Mouse (Mus musculus) heart, embryonic 15.5 days (tissue): ENCODE data around the gene Aifm1. TPM values are rescaled to one million over a fixed set of nuclear protein-coding genes. Genes with fewer than 3 reads are reported as not detected.
A peak's percentile ranks its signal among the peaks of the same experiment; 100 is the strongest.

Experiments used
- ATAC-seq: fragments of 200-750 bp; cut with Nextera tagmentation; replicated peaks from 2 replicates; pipeline ENCODE4 v1.8.0; 2017; ENCODE audit warnings: low read depth, moderate TSS enrichment; ENCODE audit not compliant: insufficient number of reproducible peaks, insufficient read depth, low FRiP score
- H3K27ac ChIP-seq: fragments of 300-500 bp; sonication (generic); 2 replicates; pipeline ENCODE4 v1.5.1; 2015; ENCODE audit warnings: mild to moderate bottlenecking, inconsistent platforms
- H3K27me3 ChIP-seq: fragments of 300-500 bp; sonication (generic); 2 replicates; pipeline ENCODE4 v1.6.1; 2015; ENCODE audit warnings: inconsistent platforms
- H3K36me3 ChIP-seq: fragments of 300-500 bp; sonication (generic); 2 replicates; pipeline ENCODE4 v1.6.1; 2015; ENCODE audit warnings: mild to moderate bottlenecking, inconsistent platforms
- H3K4me1 ChIP-seq: fragments of 300-500 bp; sonication (generic); replicated peaks from 2 replicates; pipeline ENCODE4 v1.6.1; 2015; ENCODE audit warnings: inconsistent platforms
- H3K4me2 ChIP-seq: fragments of 300-500 bp; sonication (generic); 2 replicates; pipeline ENCODE4 v1.6.1; 2015; ENCODE audit warnings: inconsistent platforms, mild to moderate bottlenecking, moderate library complexity
- H3K4me3 ChIP-seq: fragments of 300-500 bp; sonication (generic); 2 replicates; pipeline ENCODE4 v1.5.1; 2015; ENCODE audit warnings: mild to moderate bottlenecking, inconsistent platforms
- H3K9ac ChIP-seq: fragments of 300-500 bp; sonication (generic); 2 replicates; pipeline ENCODE4 v1.6.1; 2015; ENCODE audit warnings: mild to moderate bottlenecking, inconsistent platforms
- H3K9me3 ChIP-seq: fragments of 300-500 bp; sonication (generic); replicated peaks from 2 replicates; pipeline ENCODE4 v1.6.1; 2016; ENCODE audit warnings: inconsistent platforms
- WGBS: fragments of 180-500 bp; shearing (Covaris S2); methylation state at CpG from one replicate; pipeline ENCODE4 v1.1.7; 2015; ENCODE audit warnings: mixed read lengths; 5-methylcytosine and 5-hydroxymethylcytosine counted together
- polyA plus RNA-seq: library from polyadenylated mRNA; unstranded; fragments of >200 nt; fragmentation: Nextera tagmentation; extraction: Ambion mirVana; gene quantifications from 2 replicates; pipeline ENCODE4 v1.2.1, GENCODE M21; 2015

Aifm1 gene
- 102 and 115 TPM in 2 replicates for polyA plus RNA-seq

DNA sequence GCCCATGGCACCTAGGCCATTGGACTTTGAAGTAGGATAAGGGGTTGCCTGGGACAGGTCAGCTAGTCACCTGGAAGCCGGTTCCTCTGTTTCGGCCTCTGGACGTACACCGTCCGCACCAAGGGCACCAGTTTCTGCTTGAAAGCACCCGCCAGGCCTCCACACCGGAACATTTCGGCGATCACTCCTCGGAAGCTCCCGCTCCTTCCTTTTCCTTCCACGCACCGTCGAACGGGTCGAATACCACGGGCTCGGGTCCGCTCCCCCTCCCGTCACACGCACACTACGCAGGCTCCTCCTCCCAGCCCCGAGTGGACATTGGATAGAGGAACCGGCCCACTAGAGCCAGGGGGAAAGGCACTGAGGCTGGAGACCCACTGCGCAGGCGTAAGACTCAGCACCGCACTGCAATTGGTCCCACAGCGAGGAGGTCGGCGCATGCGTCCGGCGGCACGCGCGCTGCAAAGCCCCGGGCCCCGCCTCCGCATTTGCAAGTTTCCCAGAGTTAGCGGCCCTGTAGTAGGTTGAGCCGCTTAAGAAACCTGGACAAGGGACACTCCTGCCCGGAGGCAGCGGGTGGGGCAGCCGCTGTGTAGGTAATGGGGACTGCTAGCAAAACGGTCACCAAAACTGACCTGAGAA, at the start of gene Aifm1:
Gene Aifm1 (minus strand): TSS at position 398 of the 642 bp plus-strand sequence.
- peak within 1 kb of the TSS; percentile 64 for H3K27ac ChIP-seq
- no peaks in the 10 kb centered on the region for H3K27me3 ChIP-seq
- no peaks in the 10 kb centered on the region for H3K9me3 ChIP-seq
- peaks cover 3% of the 10 kb centered on the region; the same call in 1 of the 2 replicates for H3K4me1 ChIP-seq
- H3K36me3 ChIP-seq, result no peaks in the 10 kb centered on the region
- ATAC-seq, result peak; percentile 99
- H3K4me3 ChIP-seq, result peak within 1 kb of the TSS; percentile 60
- 12% methylated on average over 45 of the region's 45 CpGs for WGBS
- peak within 1 kb of the TSS; percentile 63 for H3K9ac ChIP-seq
- H3K4me2 ChIP-seq, result peak within 1 kb of the TSS; percentile 62

- peak overlapping the region; percentile 34; the same call in 1 of the 2 replicates for H3K4me2 ChIP-seq
- H3K4me1 ChIP-seq, result no peaks in the 10 kb centered on the region
- no peak for ATAC-seq
Observed at GRCm38 (mm10) chrX:48532175-48532574, 18.8 kb upstream of the Aifm1 start.

GRCm38 (mm10) chrX:48526435-48526834, 13.1 kb upstream of the Aifm1 start:
- Histone ChIP-seq H3K9ac (no peak overlapping the region), H3K4me2 (no peak overlapping the region), H3K4me1 (0 out of 2 replicates have a peak, but pooled peaks cover 4% of the 10 kb centered on the region), H3K4me3 (no peak overlapping the region), H3K36me3 (no peaks in the 10 kb centered on the region), H3K27ac (no peak overlapping the region), H3K9me3 (no peaks in the 10 kb centered on the region), H3K27me3 (no peaks in the 10 kb centered on the region)
- 56% methylated on average over 3 of the region's 3 CpGs for WGBS
- ATAC-seq, result no peak

More at GRCm38 (mm10) chrX:48532175-48532574, 18.8 kb upstream of the Aifm1 start:
- no peak overlapping the region for H3K9ac ChIP-seq
- no peak overlapping the region; the same call in 1 of the 2 replicates for H3K27ac ChIP-seq
- no peaks in the 10 kb centered on the region for H3K36me3 ChIP-seq
- WGBS, result 26% methylated on average over 3 of the region's 3 CpGs
- no peaks in the 10 kb centered on the region for H3K27me3 ChIP-seq
- H3K4me3 ChIP-seq, result no peak overlapping the region
- no peaks in the 10 kb centered on the region for H3K9me3 ChIP-seq

- peak overlapping the region; percentile 51 for H3K27ac ChIP-seq
Observed at GRCm38 (mm10) chrX:48525866-48526265, 12.5 kb upstream of the Aifm1 start.

GRCm38 (mm10) chrX:48525332-48525731, 12.0 kb upstream of the Aifm1 start:
- 0 out of 2 replicates have a peak, but pooled peaks cover 4% of the 10 kb centered on the region for H3K4me1 ChIP-seq
- no peak overlapping the region for H3K4me3 ChIP-seq
- no peaks in the 10 kb centered on the region for H3K36me3 ChIP-seq
- 67% methylated on average over 1 of the region's 1 CpGs for WGBS
- H3K27ac ChIP-seq, result peak overlapping the region; percentile 51
- no peaks in the 10 kb centered on the region for H3K9me3 ChIP-seq
- no peaks in the 10 kb centered on the region for H3K27me3 ChIP-seq
- H3K4me2 ChIP-seq, result no peak overlapping the region
- H3K9ac ChIP-seq, result no peak overlapping the region
- ATAC-seq, result no peak

More at GRCm38 (mm10) chrX:48525866-48526265, 12.5 kb upstream of the Aifm1 start:
- Histone ChIP-seq H3K9ac (no peak overlapping the region), H3K27me3 (no peaks in the 10 kb centered on the region), H3K4me1 (0 out of 2 replicates have a peak, but pooled peaks cover 4% of the 10 kb centered on the region), H3K9me3 (no peaks in the 10 kb centered on the region), H3K4me2 (peak overlapping the region; percentile 18; the same call in 1 of the 2 replicates), H3K4me3 (no peak overlapping the region), H3K36me3 (no peaks in the 10 kb centered on the region)
- 43% methylated on average over 8 of the region's 8 CpGs for WGBS
- ATAC-seq, result peak; percentile 31; the same call in 1 of the 2 replicates

DNA sequence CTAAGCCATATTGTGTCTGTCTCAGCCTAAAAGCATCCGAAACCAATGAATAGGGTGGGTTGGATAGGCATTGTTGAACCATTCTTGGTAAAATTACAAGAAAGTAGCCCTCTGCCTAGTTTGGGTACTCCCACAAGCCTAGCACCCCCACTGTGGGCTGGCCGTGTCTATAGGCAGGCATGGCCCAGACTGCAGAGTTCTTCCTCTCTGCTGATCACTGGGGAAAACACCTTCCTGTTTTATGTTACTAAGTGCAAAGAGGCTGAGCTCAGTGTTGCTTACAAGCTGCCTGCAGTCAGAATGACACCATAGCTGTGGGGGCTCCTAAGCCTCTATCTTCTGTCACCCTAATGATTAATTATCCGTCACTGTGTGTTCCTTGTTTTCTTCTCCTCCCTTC, 10.1 kb upstream of the Aifm1 start:
- Histone ChIP-seq H3K27me3 (no peaks in the 10 kb centered on the region), H3K36me3 (no peaks in the 10 kb centered on the region), H3K9me3 (no peaks in the 10 kb centered on the region), H3K4me3 (no peak overlapping the region), H3K9ac (no peak overlapping the region), H3K4me1 (0 out of 2 replicates have a peak, but pooled peaks cover 6% of the 10 kb centered on the region), H3K27ac (no peak overlapping the region), H3K4me2 (no peak overlapping the region)
- WGBS, result 57% methylated on average over 3 of the region's 3 CpGs
- ATAC-seq, result no peak

- Histone ChIP-seq H3K4me1 (0 out of 2 replicates have a peak, but pooled peaks cover 6% of the 10 kb centered on the region), H3K27me3 (no peaks in the 10 kb centered on the region), H3K9ac (no peak overlapping the region), H3K36me3 (no peaks in the 10 kb centered on the region), H3K27ac (no peak overlapping the region), H3K9me3 (no peaks in the 10 kb centered on the region), H3K4me2 (no peak overlapping the region), H3K4me3 (no peak overlapping the region)
- 60% methylated on average over 3 of the region's 3 CpGs for WGBS
- ATAC-seq, result no peak
Observed at GRCm38 (mm10) chrX:48521651-48522050, 8.3 kb upstream of the Aifm1 start.

DNA sequence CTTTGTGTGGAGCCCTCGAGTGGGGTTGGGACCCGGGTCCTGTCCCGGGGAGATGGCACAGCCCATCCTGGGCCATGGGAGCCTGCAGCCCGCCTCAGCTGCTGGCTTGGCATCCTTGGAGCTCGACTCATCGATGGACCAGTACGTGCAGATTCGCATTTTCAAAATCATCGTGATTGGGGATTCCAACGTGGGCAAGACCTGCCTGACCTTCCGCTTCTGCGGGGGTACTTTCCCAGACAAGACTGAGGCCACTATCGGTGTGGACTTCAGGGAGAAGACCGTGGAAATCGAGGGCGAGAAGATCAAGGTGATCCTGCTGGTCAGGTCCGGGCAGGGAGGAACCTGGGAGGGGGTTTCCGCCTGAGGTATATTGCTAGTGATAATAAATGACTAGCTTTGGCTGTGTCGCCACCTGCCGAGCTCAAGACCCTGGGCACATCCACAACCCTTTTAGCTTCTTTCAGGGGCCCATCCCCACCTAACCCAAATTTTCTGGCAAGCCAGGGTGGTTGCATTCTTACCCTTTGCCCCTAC, 6.3 kb upstream of the Aifm1 start:
- H3K4me2 ChIP-seq, result peak overlapping the region; percentile 80
- H3K9me3 ChIP-seq, result no peaks in the 10 kb centered on the region
- no peaks in the 10 kb centered on the region for H3K27me3 ChIP-seq
- H3K36me3 ChIP-seq, result no peaks in the 10 kb centered on the region
- 17% methylated on average over 20 of the region's 20 CpGs for WGBS
- ATAC-seq, result no peak
- no peak overlapping the region for H3K27ac ChIP-seq
- H3K9ac ChIP-seq, result peak overlapping the region; percentile 40
- 0 out of 2 replicates have a peak, but pooled peaks cover 3% of the 10 kb centered on the region for H3K4me1 ChIP-seq
- H3K4me3 ChIP-seq, result peak overlapping the region; percentile 54

DNA sequence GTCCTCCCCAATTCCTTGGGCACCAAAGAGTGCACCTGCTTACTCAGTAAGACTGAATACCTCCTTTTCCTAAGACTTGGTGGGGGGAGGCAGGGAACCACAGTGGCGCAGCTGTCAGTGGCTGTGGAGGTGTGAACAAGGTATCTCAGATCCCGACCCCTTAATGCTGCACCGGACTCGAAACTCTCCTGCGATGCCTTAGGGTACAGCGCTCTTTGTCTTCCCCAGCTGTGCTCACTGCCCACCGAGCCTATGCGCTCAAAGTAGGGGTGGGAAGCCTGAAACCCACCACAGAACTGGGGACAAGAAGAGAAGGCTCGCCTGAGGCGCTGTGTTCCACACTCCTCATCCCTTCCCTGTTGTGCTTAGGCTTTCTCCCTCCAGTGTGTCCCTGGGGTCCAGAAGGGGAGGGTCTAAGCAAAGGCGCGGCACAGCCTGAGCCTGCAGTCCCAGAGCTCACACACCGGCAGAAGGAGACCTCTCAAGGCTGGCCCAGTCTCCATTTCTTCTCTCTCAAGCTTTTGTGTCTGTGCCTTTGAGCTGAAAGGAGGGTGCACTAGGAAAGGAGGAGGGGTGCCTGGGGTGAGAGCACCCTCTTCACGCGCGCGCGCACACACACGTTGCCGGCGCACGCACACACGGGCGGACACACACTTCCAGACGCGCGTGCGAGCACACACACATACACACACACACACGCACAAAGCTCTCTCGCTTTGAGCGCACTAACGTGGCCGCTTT, 5.6 kb upstream of the Aifm1 start, which contains the start of gene Rab33a:
Gene Rab33a (plus strand): TSS at position 478 of the 741 bp plus-strand sequence.
- H3K27me3 ChIP-seq, result no peaks in the 10 kb centered on the region
- H3K9ac ChIP-seq, result peak within 1 kb of the TSS; percentile 40
- ATAC-seq, result peak; percentile 50
- no peaks in the 10 kb centered on the region for H3K36me3 ChIP-seq
- peak within 1 kb of the TSS; percentile 80 for H3K4me2 ChIP-seq
- peak within 1 kb of the TSS; percentile 54 for H3K4me3 ChIP-seq
- 0 out of 2 replicates have a peak, but pooled peaks cover 3% of the 10 kb centered on the region for H3K4me1 ChIP-seq
- 13% methylated on average over 33 of the region's 33 CpGs for WGBS
- H3K27ac ChIP-seq, result peak within 1 kb of the TSS; percentile 1; the same call in 1 of the 2 replicates
- no peaks in the 10 kb centered on the region for H3K9me3 ChIP-seq

DNA sequence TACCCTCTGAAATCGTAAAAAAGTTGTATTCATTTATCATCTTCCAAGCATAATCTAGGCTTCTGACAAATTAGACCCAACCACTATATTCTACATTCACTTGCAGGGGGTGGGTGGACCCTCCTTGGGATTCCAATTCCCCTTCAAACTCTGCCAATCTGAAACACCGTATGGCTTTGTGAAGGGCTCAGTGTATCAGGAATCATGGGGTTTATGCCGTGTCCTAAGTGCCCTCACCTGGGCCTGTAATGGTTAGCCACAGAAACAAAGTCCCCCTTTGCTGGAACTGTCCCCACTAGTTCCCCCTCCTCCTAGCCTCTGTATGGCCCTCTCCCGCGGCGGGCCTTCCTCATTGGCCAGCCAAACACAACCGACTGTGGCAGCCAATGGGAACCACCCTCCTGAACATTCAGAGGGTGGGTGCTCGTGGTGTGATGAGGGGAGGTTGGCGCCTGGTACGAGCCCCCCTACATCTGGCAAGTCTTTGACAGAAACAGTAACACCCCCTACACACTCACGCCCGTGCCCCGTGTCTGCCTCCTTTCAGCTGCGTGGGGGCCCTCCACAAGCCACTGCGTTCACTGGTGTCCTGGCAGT, 4.9 kb upstream of the Aifm1 start:
- peak overlapping the region; percentile 1; the same call in 1 of the 2 replicates for H3K27ac ChIP-seq
- H3K4me2 ChIP-seq, result peak overlapping the region; percentile 80
- no peaks in the 10 kb centered on the region for H3K36me3 ChIP-seq
- H3K4me3 ChIP-seq, result peak overlapping the region; percentile 54
- peak; percentile 44; the same call in 1 of the 2 replicates for ATAC-seq
- no peaks in the 10 kb centered on the region for H3K9me3 ChIP-seq
- H3K9ac ChIP-seq, result peak overlapping the region; percentile 40; the same call in 1 of the 2 replicates
- no peaks in the 10 kb centered on the region for H3K27me3 ChIP-seq
- 0 out of 2 replicates have a peak, but pooled peaks cover 3% of the 10 kb centered on the region for H3K4me1 ChIP-seq
- WGBS, result 23% methylated on average over 15 of the region's 15 CpGs
